Mouse (Mus musculus): ENCODE data around the gene Insyn1. TPM values are rescaled to one million over a fixed set of nuclear protein-coding genes. Genes with fewer than 3 reads are reported as not detected.

Insyn1 gene
- polyA plus RNA-seq, 1 experiment from 2014 or later, result 0.74 TPM

- Histone ChIP-seq H3K4me3 (ENCODE audit: low read length) (no peak overlapping the region), H3K36me3 (ENCODE audit: control insufficient read depth, insufficient read depth, low read length) (no peaks in the 10 kb centered on the region), H3K9ac (ENCODE audit: low read length) (no peak overlapping the region), H3K4me1 (replicated peaks; ENCODE audit: control insufficient read depth, insufficient read depth, low read length) (no peaks in the 10 kb centered on the region), H3K27ac (ENCODE audit: low read length) (no peak overlapping the region), H3K27me3 (ENCODE audit: control insufficient read depth, insufficient read depth, low read depth, low read length) (no peaks in the 10 kb centered on the region), H3K4me2 (ENCODE audit: low read depth, low read length) (no peak overlapping the region), H3K9me3 (ENCODE audit: control insufficient read depth, low read length) (no peaks in the 10 kb centered on the region)
- 80% methylated on average over 5 of the region's 5 CpGs for WGBS
- no peak for ATAC-seq (ENCODE audit: low read depth)
Observed at GRCm38 (mm10) chr9:58500946-58501345, 12.5 kb downstream of the Insyn1 start.

- WGBS, result 71% methylated on average over 8 of the region's 8 CpGs
- no peak overlapping the region for H3K4me3 ChIP-seq (ENCODE audit: low read length)
- H3K4me1 ChIP-seq (replicated peaks; ENCODE audit: control insufficient read depth, insufficient read depth, low read length), result no peaks in the 10 kb centered on the region
- no peak overlapping the region for H3K4me2 ChIP-seq (ENCODE audit: low read depth, low read length)
- no peak for ATAC-seq (ENCODE audit: low read depth)
- H3K9me3 ChIP-seq (ENCODE audit: control insufficient read depth, low read length), result no peaks in the 10 kb centered on the region
- no peaks in the 10 kb centered on the region for H3K36me3 ChIP-seq (ENCODE audit: control insufficient read depth, insufficient read depth, low read length)
- no peak overlapping the region for H3K27ac ChIP-seq (ENCODE audit: low read length)
- H3K27me3 ChIP-seq (ENCODE audit: control insufficient read depth, insufficient read depth, low read depth, low read length), result no peaks in the 10 kb centered on the region
- no peak overlapping the region for H3K9ac ChIP-seq (ENCODE audit: low read length)
Observed at GRCm38 (mm10) chr9:58507216-58508005, 19.0 kb downstream of the Insyn1 start.

GRCm38 (mm10) chr9:58510452-58510851 lies 22.0 kb downstream of the Insyn1 start:
- no peaks in the 10 kb centered on the region for H3K27me3 ChIP-seq (ENCODE audit: control insufficient read depth, insufficient read depth, low read depth, low read length)
- H3K9ac ChIP-seq (ENCODE audit: low read length), result no peak overlapping the region
- H3K4me1 ChIP-seq (replicated peaks; ENCODE audit: control insufficient read depth, insufficient read depth, low read length), result no peaks in the 10 kb centered on the region
- no peaks in the 10 kb centered on the region for H3K9me3 ChIP-seq (ENCODE audit: control insufficient read depth, low read length)
- WGBS, result 78% methylated on average over 5 of the region's 5 CpGs
- no peak overlapping the region for H3K27ac ChIP-seq (ENCODE audit: low read length)
- H3K4me3 ChIP-seq (ENCODE audit: low read length), result no peak overlapping the region
- H3K4me2 ChIP-seq (ENCODE audit: low read depth, low read length), result no peak overlapping the region
- H3K36me3 ChIP-seq (ENCODE audit: control insufficient read depth, insufficient read depth, low read length), result no peaks in the 10 kb centered on the region
- ATAC-seq (ENCODE audit: low read depth), result no peak

- H3K9ac ChIP-seq (ENCODE audit: low read length), result no peak overlapping the region
- ATAC-seq (ENCODE audit: low read depth), result no peak
- no peak overlapping the region for H3K4me2 ChIP-seq (ENCODE audit: low read depth, low read length)
- H3K9me3 ChIP-seq (ENCODE audit: control insufficient read depth, low read length), result no peaks in the 10 kb centered on the region
- no peaks in the 10 kb centered on the region for H3K27me3 ChIP-seq (ENCODE audit: control insufficient read depth, insufficient read depth, low read depth, low read length)
- 29% methylated on average over 5 of the region's 5 CpGs for WGBS
- H3K27ac ChIP-seq (ENCODE audit: low read length), result no peak overlapping the region
- no peaks in the 10 kb centered on the region for H3K4me1 ChIP-seq (replicated peaks; ENCODE audit: control insufficient read depth, insufficient read depth, low read length)
- no peak overlapping the region for H3K4me3 ChIP-seq (ENCODE audit: low read length)
- H3K36me3 ChIP-seq (ENCODE audit: control insufficient read depth, insufficient read depth, low read length), result no peaks in the 10 kb centered on the region
Observed at GRCm38 (mm10) chr9:58513749-58514148, 25.3 kb downstream of the Insyn1 start.

- 81% methylated on average over 3 of the region's 3 CpGs for WGBS
- Histone ChIP-seq H3K9ac (ENCODE audit: low read length) (no peak overlapping the region), H3K9me3 (ENCODE audit: control insufficient read depth, low read length) (no peaks in the 10 kb centered on the region), H3K27ac (ENCODE audit: low read length) (no peak overlapping the region), H3K4me3 (ENCODE audit: low read length) (no peak overlapping the region), H3K4me1 (replicated peaks; ENCODE audit: control insufficient read depth, insufficient read depth, low read length) (no peaks in the 10 kb centered on the region), H3K4me2 (ENCODE audit: low read depth, low read length) (no peak overlapping the region), H3K36me3 (ENCODE audit: control insufficient read depth, insufficient read depth, low read length) (no peaks in the 10 kb centered on the region), H3K27me3 (ENCODE audit: control insufficient read depth, insufficient read depth, low read depth, low read length) (no peaks in the 10 kb centered on the region)
- ATAC-seq (ENCODE audit: low read depth), result no peak
Observed at GRCm38 (mm10) chr9:58516480-58516879, 28.1 kb downstream of the Insyn1 start.

GRCm38 (mm10) chr9:58517866-58518750 lies 29.7 kb downstream of the Insyn1 start:
- Histone ChIP-seq H3K27me3 (ENCODE audit: control insufficient read depth, insufficient read depth, low read depth, low read length) (no peaks in the 10 kb centered on the region), H3K4me1 (replicated peaks; ENCODE audit: control insufficient read depth, insufficient read depth, low read length) (no peaks in the 10 kb centered on the region), H3K9me3 (ENCODE audit: control insufficient read depth, low read length) (no peaks in the 10 kb centered on the region), H3K4me2 (ENCODE audit: low read depth, low read length) (no peak overlapping the region), H3K9ac (ENCODE audit: low read length) (no peak overlapping the region), H3K4me3 (ENCODE audit: low read length) (no peak overlapping the region), H3K27ac (ENCODE audit: low read length) (no peak overlapping the region), H3K36me3 (ENCODE audit: control insufficient read depth, insufficient read depth, low read length) (no peaks in the 10 kb centered on the region)
- WGBS, result 39% methylated on average over 9 of the region's 9 CpGs
- no peak for ATAC-seq (ENCODE audit: low read depth)

GRCm38 (mm10) chr9:58519953-58520352 lies 31.6 kb downstream of the Insyn1 start:
- H3K4me1 ChIP-seq (replicated peaks; ENCODE audit: control insufficient read depth, insufficient read depth, low read length), result no peaks in the 10 kb centered on the region
- H3K4me2 ChIP-seq (ENCODE audit: low read depth, low read length), result no peak overlapping the region
- no peaks in the 10 kb centered on the region for H3K27me3 ChIP-seq (ENCODE audit: control insufficient read depth, insufficient read depth, low read depth, low read length)
- H3K4me3 ChIP-seq (ENCODE audit: low read length), result no peak overlapping the region
- H3K9me3 ChIP-seq (ENCODE audit: control insufficient read depth, low read length), result no peaks in the 10 kb centered on the region
- H3K27ac ChIP-seq (ENCODE audit: low read length), result no peak overlapping the region
- no peaks in the 10 kb centered on the region for H3K36me3 ChIP-seq (ENCODE audit: control insufficient read depth, insufficient read depth, low read length)
- no peak overlapping the region for H3K9ac ChIP-seq (ENCODE audit: low read length)
- no peak for ATAC-seq (ENCODE audit: low read depth)
- WGBS, result 61% methylated on average over 3 of the region's 3 CpGs

GRCm38 (mm10) chr9:58520816-58521581 lies 32.6 kb downstream of the Insyn1 start:
- Histone ChIP-seq H3K4me1 (replicated peaks; ENCODE audit: control insufficient read depth, insufficient read depth, low read length) (no peaks in the 10 kb centered on the region), H3K27ac (ENCODE audit: low read length) (no peak overlapping the region), H3K9ac (ENCODE audit: low read length) (no peak overlapping the region), H3K9me3 (ENCODE audit: control insufficient read depth, low read length) (no peaks in the 10 kb centered on the region), H3K4me3 (ENCODE audit: low read length) (no peak overlapping the region), H3K27me3 (ENCODE audit: control insufficient read depth, insufficient read depth, low read depth, low read length) (no peaks in the 10 kb centered on the region), H3K4me2 (ENCODE audit: low read depth, low read length) (no peak overlapping the region), H3K36me3 (ENCODE audit: control insufficient read depth, insufficient read depth, low read length) (no peaks in the 10 kb centered on the region)
- no peak for ATAC-seq (ENCODE audit: low read depth)
- WGBS, result 67% methylated on average over 5 of the region's 5 CpGs
